Mouse (Mus musculus) heart, postnatal 0 days (tissue): ENCODE measurements around the gene Gif.

Source experiments
- CTCF ChIP-seq: IDR thresholded peaks from 2 replicates; pipeline ENCODE4 v1.5.1; 2016; ENCODE audit warnings: antibody characterized with exemption, control low read depth, low read depth
- EP300 ChIP-seq: IDR thresholded peaks from 2 replicates; pipeline ENCODE4 v1.6.1; 2016; ENCODE audit warnings: antibody characterized with exemption, low read depth

- TF ChIP-seq CTCF (no peak), EP300 (no peak)
These were observed 23.0 kb downstream of the Gif start, which contains the start of gene Mrpl16 for GRCm38 (mm10) chr19:11770205-11770892.
